Mouse (Mus musculus) thymus, postnatal 10 days (tissue): ENCODE data around the gene Mettl15.

Source experiments
- DNase-seq, 2 experiments: peaks; one replicate each; pipeline ENCODE4 v3.0.0; 2021; ENCODE audit warnings: low spot score in 2 of 2

The Mettl15 gene

GRCm38 (mm10) chr2:109158509-109158908, 122.0 kb downstream of the Mettl15 start:
- DNase-seq = no peak

GRCm38 (mm10) chr2:109156131-109156530, 124.4 kb downstream of the Mettl15 start:
- DNase-seq = no peak

GRCm38 (mm10) chr2:109153402-109154050, 127.0 kb downstream of the Mettl15 start:
- no peak for DNase-seq

- no peak for DNase-seq
Measured at GRCm38 (mm10) chr2:109147292-109147691, 133.3 kb downstream of the Mettl15 start.

- DNase-seq = no peak
Measured at GRCm38 (mm10) chr2:109144410-109144809, 136.1 kb downstream of the Mettl15 start.

GRCm38 (mm10) chr2:109140330-109140729, 140.2 kb downstream of the Mettl15 start:
- no peak for DNase-seq

- DNase-seq = no peak
Measured at GRCm38 (mm10) chr2:109137276-109137675, 143.3 kb downstream of the Mettl15 start.

GRCm38 (mm10) chr2:109130718-109131117, 149.8 kb downstream of the Mettl15 start:
- no peak for DNase-seq

- no peak for DNase-seq
Measured at GRCm38 (mm10) chr2:109129921-109130320, 150.6 kb downstream of the Mettl15 start.

GRCm38 (mm10) chr2:109105773-109106484, 174.6 kb downstream of the Mettl15 start:
- DNase-seq = no peak

GRCm38 (mm10) chr2:109049686-109050085, 230.9 kb downstream of the Mettl15 start:
- no peak for DNase-seq
